Mouse (Mus musculus): ENCODE results near the gene Ccndbp1. TPM values are rescaled to one million over a fixed set of nuclear protein-coding genes. Genes with fewer than 3 reads are reported as not detected.
A peak's percentile ranks its signal among the peaks of the same experiment; 100 is the strongest.

Gene Ccndbp1
- total and polyA plus RNA-seq, 2 experiments from 2014 or later, result 34.0 to 42.4 TPM

GRCm38 (mm10) chr2:121039382-121039781, 31.2 kb downstream of the Ccndbp1 start:
- 90% methylated on average over 1 of the region's 1 CpGs for WGBS

GRCm38 (mm10) chr2:121041098-121041497, 32.9 kb downstream of the Ccndbp1 start:
- WGBS, result 35% methylated on average over 5 of the region's 5 CpGs
- no peak overlapping the region for H3K4me3 ChIP-seq (ENCODE audit: low read depth, low read length)
- no peak for ATAC-seq (ENCODE audit: insufficient read depth, low read depth)
- no peaks in the 10 kb centered on the region for H3K27me3 ChIP-seq (ENCODE audit: control insufficient read depth, insufficient read depth, low read length)
- H3K4me1 ChIP-seq (ENCODE audit: control insufficient read depth, insufficient read depth), result no peaks in the 10 kb centered on the region
- H3K9me3 ChIP-seq (replicated peaks; ENCODE audit: control insufficient read depth, low read length), result no peaks in the 10 kb centered on the region
- no peaks in the 10 kb centered on the region for H3K36me3 ChIP-seq (replicated peaks; ENCODE audit: control insufficient read depth, insufficient read depth, low read length)
- H3K9ac ChIP-seq (replicated peaks; ENCODE audit: low read depth, low read length), result no peak overlapping the region
- no peak overlapping the region for H3K4me2 ChIP-seq (ENCODE audit: low read depth, low read length)
- peak; percentile 18 for DNase-seq (ENCODE audit: low spot score)
- TF ChIP-seq EP300 (IDR thresholded peaks at IDR 0.05; ENCODE audit: low read depth), result no peak
- peak; percentile 70 for TF ChIP-seq CTCF (IDR thresholded peaks at IDR 0.05; ENCODE audit: low read depth)
- H3K27ac ChIP-seq (ENCODE audit: low read depth), result no peak overlapping the region

More at GRCm38 (mm10) chr2:121039382-121039781, 31.2 kb downstream of the Ccndbp1 start:
- DNase-seq (ENCODE audit: low spot score) (no peak), ATAC-seq (ENCODE audit: insufficient read depth, low read depth) (no peak)
- H3K36me3 ChIP-seq (replicated peaks; ENCODE audit: control insufficient read depth, insufficient read depth, low read length), result no peaks in the 10 kb centered on the region
- TF ChIP-seq EP300 (IDR thresholded peaks at IDR 0.05; ENCODE audit: low read depth) (no peak), CTCF (IDR thresholded peaks at IDR 0.05; ENCODE audit: low read depth) (no peak)
- H3K9me3 ChIP-seq (replicated peaks; ENCODE audit: control insufficient read depth, low read length), result no peaks in the 10 kb centered on the region
- no peak overlapping the region for H3K4me2 ChIP-seq (ENCODE audit: low read depth, low read length)
- H3K4me3 ChIP-seq (ENCODE audit: low read depth, low read length), result no peak overlapping the region
- H3K27me3 ChIP-seq (ENCODE audit: control insufficient read depth, insufficient read depth, low read length), result no peaks in the 10 kb centered on the region
- no peak overlapping the region for H3K27ac ChIP-seq (ENCODE audit: low read depth)
- no peaks in the 10 kb centered on the region for H3K4me1 ChIP-seq (ENCODE audit: control insufficient read depth, insufficient read depth)
- H3K9ac ChIP-seq (replicated peaks; ENCODE audit: low read depth, low read length), result no peak overlapping the region

GRCm38 (mm10) chr2:121045653-121046052, 37.5 kb downstream of the Ccndbp1 start:
- no peaks in the 10 kb centered on the region for H3K27me3 ChIP-seq (ENCODE audit: control insufficient read depth, insufficient read depth, low read length)
- no peak for ATAC-seq (ENCODE audit: insufficient read depth, low read depth)
- H3K9me3 ChIP-seq (replicated peaks; ENCODE audit: control insufficient read depth, low read length), result no peaks in the 10 kb centered on the region
- 76% methylated on average over 4 of the region's 4 CpGs for whole genome bisulfite sequencing
- H3K36me3 ChIP-seq (replicated peaks; ENCODE audit: control insufficient read depth, insufficient read depth, low read length), result no peaks in the 10 kb centered on the region
- no peak for DNase-seq (ENCODE audit: low spot score)
- TF ChIP-seq EP300 (IDR thresholded peaks at IDR 0.05; ENCODE audit: low read depth), result no peak
- TF ChIP-seq CTCF (IDR thresholded peaks at IDR 0.05; ENCODE audit: low read depth), result no peak
- H3K27ac ChIP-seq (ENCODE audit: low read depth), result no peak overlapping the region
- H3K4me3 ChIP-seq (ENCODE audit: low read depth, low read length), result no peak overlapping the region
- no peak overlapping the region for H3K9ac ChIP-seq (replicated peaks; ENCODE audit: low read depth, low read length)
- H3K4me1 ChIP-seq (ENCODE audit: control insufficient read depth, insufficient read depth), result no peaks in the 10 kb centered on the region
- H3K4me2 ChIP-seq (ENCODE audit: low read depth, low read length), result no peak overlapping the region

GRCm38 (mm10) chr2:121052176-121052575, 44.0 kb downstream of the Ccndbp1 start:
- no peaks in the 10 kb centered on the region for H3K36me3 ChIP-seq (replicated peaks; ENCODE audit: control insufficient read depth, insufficient read depth, low read length)
- H3K9ac ChIP-seq (replicated peaks; ENCODE audit: low read depth, low read length), result no peak overlapping the region
- no peaks in the 10 kb centered on the region for H3K9me3 ChIP-seq (replicated peaks; ENCODE audit: control insufficient read depth, low read length)
- H3K4me2 ChIP-seq (ENCODE audit: low read depth, low read length), result no peak overlapping the region
- DNase-seq (ENCODE audit: low spot score) (no peak), ATAC-seq (ENCODE audit: insufficient read depth, low read depth) (no peak)
- 0 out of 2 replicates have a peak, but pooled peaks cover 3% of the 10 kb centered on the region for H3K27me3 ChIP-seq (ENCODE audit: control insufficient read depth, insufficient read depth, low read length)
- WGBS, result 82% methylated on average over 5 of the region's 5 CpGs
- no peaks in the 10 kb centered on the region for H3K4me1 ChIP-seq (ENCODE audit: control insufficient read depth, insufficient read depth)
- no peak overlapping the region for H3K27ac ChIP-seq (ENCODE audit: low read depth)
- TF ChIP-seq CTCF (IDR thresholded peaks at IDR 0.05; ENCODE audit: low read depth) (no peak), EP300 (IDR thresholded peaks at IDR 0.05; ENCODE audit: low read depth) (no peak)
- H3K4me3 ChIP-seq (ENCODE audit: low read depth, low read length), result no peak overlapping the region

- DNase-seq (ENCODE audit: low spot score), result no peak
- H3K36me3 ChIP-seq (replicated peaks; ENCODE audit: control insufficient read depth, insufficient read depth, low read length), result no peaks in the 10 kb centered on the region
- H3K27ac ChIP-seq (ENCODE audit: low read depth), result no peak overlapping the region
- H3K4me3 ChIP-seq (ENCODE audit: low read depth, low read length), result no peak overlapping the region
- 35% methylated on average over 2 of the region's 2 CpGs for WGBS
- no peaks in the 10 kb centered on the region for H3K9me3 ChIP-seq (replicated peaks; ENCODE audit: control insufficient read depth, low read length)
- H3K4me2 ChIP-seq (ENCODE audit: low read depth, low read length), result no peak overlapping the region
- no peak for ATAC-seq (ENCODE audit: insufficient read depth, low read depth)
- no peak overlapping the region for H3K9ac ChIP-seq (replicated peaks; ENCODE audit: low read depth, low read length)
- TF ChIP-seq EP300 (IDR thresholded peaks at IDR 0.05; ENCODE audit: low read depth) (no peak), CTCF (IDR thresholded peaks at IDR 0.05; ENCODE audit: low read depth) (no peak)
- H3K27me3 ChIP-seq (ENCODE audit: control insufficient read depth, insufficient read depth, low read length), result 0 out of 2 replicates have a peak, but pooled peaks cover 3% of the 10 kb centered on the region
- no peaks in the 10 kb centered on the region for H3K4me1 ChIP-seq (ENCODE audit: control insufficient read depth, insufficient read depth)
Observed at GRCm38 (mm10) chr2:121054060-121054459, 45.9 kb downstream of the Ccndbp1 start.

GRCm38 (mm10) chr2:121055915-121056314, 47.7 kb downstream of the Ccndbp1 start:
- Histone ChIP-seq H3K36me3 (replicated peaks; ENCODE audit: control insufficient read depth, insufficient read depth, low read length) (no peaks in the 10 kb centered on the region), H3K27me3 (ENCODE audit: control insufficient read depth, insufficient read depth, low read length) (0 out of 2 replicates have a peak, but pooled peaks cover 3% of the 10 kb centered on the region), H3K4me3 (ENCODE audit: low read depth, low read length) (no peak overlapping the region), H3K4me2 (ENCODE audit: low read depth, low read length) (no peak overlapping the region), H3K9me3 (replicated peaks; ENCODE audit: control insufficient read depth, low read length) (no peaks in the 10 kb centered on the region), H3K27ac (ENCODE audit: low read depth) (no peak overlapping the region), H3K9ac (replicated peaks; ENCODE audit: low read depth, low read length) (no peak overlapping the region), H3K4me1 (ENCODE audit: control insufficient read depth, insufficient read depth) (no peaks in the 10 kb centered on the region)
- TF ChIP-seq CTCF (IDR thresholded peaks at IDR 0.05; ENCODE audit: low read depth) (no peak), EP300 (IDR thresholded peaks at IDR 0.05; ENCODE audit: low read depth) (no peak)
- no peak for ATAC-seq (ENCODE audit: insufficient read depth, low read depth)
- DNase-seq (ENCODE audit: low spot score), result no peak
- WGBS, result 70% methylated on average over 6 of the region's 6 CpGs

Data from heart, postnatal 0 days (tissue).